Mouse (Mus musculus) heart, embryonic 15.5 days (tissue): ENCODE data around the gene Ankrd50. TPM values are rescaled to one million over a fixed set of nuclear protein-coding genes. Genes with fewer than 3 reads are reported as not detected.

Source experiments
- ATAC-seq: fragments of 200-750 bp; cut with Nextera tagmentation; replicated peaks from 2 replicates; pipeline ENCODE4 v1.8.0; 2017; ENCODE audit warnings: low read depth, moderate TSS enrichment; ENCODE audit not compliant: insufficient number of reproducible peaks, insufficient read depth, low FRiP score
- H3K27ac ChIP-seq: fragments of 300-500 bp; sonication (generic); 2 replicates; pipeline ENCODE4 v1.5.1; 2015; ENCODE audit warnings: mild to moderate bottlenecking, inconsistent platforms
- H3K27me3 ChIP-seq: fragments of 300-500 bp; sonication (generic); 2 replicates; pipeline ENCODE4 v1.6.1; 2015; ENCODE audit warnings: inconsistent platforms
- H3K36me3 ChIP-seq: fragments of 300-500 bp; sonication (generic); 2 replicates; pipeline ENCODE4 v1.6.1; 2015; ENCODE audit warnings: mild to moderate bottlenecking, inconsistent platforms
- H3K4me1 ChIP-seq: fragments of 300-500 bp; sonication (generic); replicated peaks from 2 replicates; pipeline ENCODE4 v1.6.1; 2015; ENCODE audit warnings: inconsistent platforms
- H3K4me2 ChIP-seq: fragments of 300-500 bp; sonication (generic); 2 replicates; pipeline ENCODE4 v1.6.1; 2015; ENCODE audit warnings: inconsistent platforms, mild to moderate bottlenecking, moderate library complexity
- H3K4me3 ChIP-seq: fragments of 300-500 bp; sonication (generic); 2 replicates; pipeline ENCODE4 v1.5.1; 2015; ENCODE audit warnings: mild to moderate bottlenecking, inconsistent platforms
- H3K9ac ChIP-seq: fragments of 300-500 bp; sonication (generic); 2 replicates; pipeline ENCODE4 v1.6.1; 2015; ENCODE audit warnings: mild to moderate bottlenecking, inconsistent platforms
- H3K9me3 ChIP-seq: fragments of 300-500 bp; sonication (generic); replicated peaks from 2 replicates; pipeline ENCODE4 v1.6.1; 2016; ENCODE audit warnings: inconsistent platforms
- WGBS: fragments of 180-500 bp; shearing (Covaris S2); methylation state at CpG from one replicate; pipeline ENCODE4 v1.1.7; 2015; ENCODE audit warnings: mixed read lengths; 5-methylcytosine and 5-hydroxymethylcytosine counted together
- polyA plus RNA-seq: library from polyadenylated mRNA; unstranded; fragments of >200 nt; fragmentation: Nextera tagmentation; extraction: Ambion mirVana; gene quantifications from 2 replicates; pipeline ENCODE4 v1.2.1, GENCODE M21; 2015

Ankrd50 gene
- polyA plus RNA-seq: 13.2 and 15.1 TPM in 2 replicates

- Histone ChIP-seq H3K4me1 (peaks cover 38% of the 10 kb centered on the region), H3K4me3 (peak within 1 kb of the TSS; percentile 97), H3K36me3 (peaks cover 4% of the 10 kb centered on the region; the same call in 1 of the 2 replicates), H3K27ac (peak within 1 kb of the TSS; percentile 91), H3K4me2 (peak within 1 kb of the TSS; percentile 65), H3K9ac (peak within 1 kb of the TSS; percentile 98), H3K27me3 (no peaks in the 10 kb centered on the region), H3K9me3 (no peaks in the 10 kb centered on the region)
- WGBS: under 1% methylated on average over 79 of the region's 81 CpGs
- ATAC-seq: peak; percentile 97
These were observed at the start of gene Ankrd50 for GRCm38 (mm10) chr3:38484191-38485106. TSS of gene Ankrd50 (minus strand) at chr3:38484844.

- Histone ChIP-seq H3K36me3 (no peaks in the 10 kb centered on the region), H3K27ac (no peak overlapping the region), H3K9ac (no peak overlapping the region), H3K4me3 (no peak overlapping the region), H3K4me1 (no peaks in the 10 kb centered on the region), H3K9me3 (no peaks in the 10 kb centered on the region), H3K4me2 (no peak overlapping the region), H3K27me3 (no peaks in the 10 kb centered on the region)
- WGBS: 79% methylated on average over 6 of the region's 6 CpGs
- no peak for ATAC-seq
These were observed 49.6 kb upstream of the Ankrd50 start for GRCm38 (mm10) chr3:38534245-38534644.

- H3K36me3 ChIP-seq: no peaks in the 10 kb centered on the region
- 79% methylated on average over 2 of the region's 2 CpGs for WGBS
These were observed 35.8 kb upstream of the Ankrd50 start for GRCm38 (mm10) chr3:38520426-38520825.

GRCm38 (mm10) chr3:38519971-38520370 is 35.3 kb upstream of the Ankrd50 start:
- Histone ChIP-seq H3K4me2 (no peak overlapping the region), H3K27ac (no peak overlapping the region), H3K4me3 (no peak overlapping the region), H3K9ac (no peak overlapping the region), H3K9me3 (no peaks in the 10 kb centered on the region), H3K4me1 (no peaks in the 10 kb centered on the region), H3K36me3 (no peaks in the 10 kb centered on the region), H3K27me3 (no peaks in the 10 kb centered on the region)
- ATAC-seq: no peak
- 83% methylated on average over 3 of the region's 3 CpGs for WGBS

More at GRCm38 (mm10) chr3:38520426-38520825, 35.8 kb upstream of the Ankrd50 start:
- ATAC-seq: no peak
- Histone ChIP-seq H3K27me3 (no peaks in the 10 kb centered on the region), H3K9me3 (no peaks in the 10 kb centered on the region), H3K4me3 (no peak overlapping the region), H3K27ac (no peak overlapping the region), H3K4me2 (no peak overlapping the region), H3K9ac (no peak overlapping the region), H3K4me1 (no peaks in the 10 kb centered on the region)

GRCm38 (mm10) chr3:38503606-38504005 is 19.0 kb upstream of the Ankrd50 start:
- Histone ChIP-seq H3K4me1 (no peaks in the 10 kb centered on the region), H3K27ac (no peak overlapping the region), H3K36me3 (no peaks in the 10 kb centered on the region), H3K9me3 (no peaks in the 10 kb centered on the region), H3K4me3 (no peak overlapping the region), H3K4me2 (no peak overlapping the region), H3K9ac (no peak overlapping the region), H3K27me3 (no peaks in the 10 kb centered on the region)
- 52% methylated on average over 4 of the region's 4 CpGs for WGBS
- ATAC-seq: no peak

- no peaks in the 10 kb centered on the region for H3K9me3 ChIP-seq
- no peaks in the 10 kb centered on the region for H3K4me1 ChIP-seq
- no peaks in the 10 kb centered on the region for H3K27me3 ChIP-seq
- ATAC-seq: no peak
- H3K27ac ChIP-seq: no peak overlapping the region
- H3K36me3 ChIP-seq: no peaks in the 10 kb centered on the region
- H3K9ac ChIP-seq: no peak overlapping the region
- WGBS: 73% methylated on average over 5 of the region's 5 CpGs
- no peak overlapping the region for H3K4me3 ChIP-seq
- no peak overlapping the region for H3K4me2 ChIP-seq
These were observed 17.5 kb upstream of the Ankrd50 start for GRCm38 (mm10) chr3:38502156-38502555.

- no peaks in the 10 kb centered on the region for H3K4me1 ChIP-seq
These were observed 17.1 kb upstream of the Ankrd50 start for GRCm38 (mm10) chr3:38501739-38502138.

GRCm38 (mm10) chr3:38501316-38501715 is 16.7 kb upstream of the Ankrd50 start:
- no peak overlapping the region for H3K9ac ChIP-seq
- H3K27ac ChIP-seq: no peak overlapping the region
- no peaks in the 10 kb centered on the region for H3K9me3 ChIP-seq
- no peaks in the 10 kb centered on the region for H3K4me1 ChIP-seq
- no peak overlapping the region for H3K4me3 ChIP-seq
- H3K36me3 ChIP-seq: no peaks in the 10 kb centered on the region
- WGBS: 67% methylated on average over 5 of the region's 5 CpGs
- H3K27me3 ChIP-seq: no peaks in the 10 kb centered on the region
- ATAC-seq: no peak
- H3K4me2 ChIP-seq: no peak overlapping the region

More at GRCm38 (mm10) chr3:38501739-38502138, 17.1 kb upstream of the Ankrd50 start:
- no peaks in the 10 kb centered on the region for H3K9me3 ChIP-seq
- H3K4me2 ChIP-seq: no peak overlapping the region
- H3K27me3 ChIP-seq: no peaks in the 10 kb centered on the region
- ATAC-seq: no peak
- H3K9ac ChIP-seq: no peak overlapping the region
- H3K36me3 ChIP-seq: no peaks in the 10 kb centered on the region
- H3K27ac ChIP-seq: no peak overlapping the region
- WGBS: 90% methylated on average over 2 of the region's 2 CpGs
- H3K4me3 ChIP-seq: no peak overlapping the region

- Histone ChIP-seq H3K9ac (no peak overlapping the region), H3K4me3 (no peak overlapping the region), H3K27ac (no peak overlapping the region), H3K4me2 (no peak overlapping the region), H3K9me3 (no peaks in the 10 kb centered on the region), H3K4me1 (no peaks in the 10 kb centered on the region), H3K36me3 (no peaks in the 10 kb centered on the region), H3K27me3 (no peaks in the 10 kb centered on the region)
- no peak for ATAC-seq
- 77% methylated on average over 3 of the region's 3 CpGs for WGBS
These were observed 13.9 kb upstream of the Ankrd50 start for GRCm38 (mm10) chr3:38498561-38498960.

GRCm38 (mm10) chr3:38496795-38497385 is 12.2 kb upstream of the Ankrd50 start:
- 75% methylated on average over 3 of the region's 3 CpGs for WGBS
- H3K9me3 ChIP-seq: no peaks in the 10 kb centered on the region
- no peak overlapping the region for H3K4me2 ChIP-seq
- no peak overlapping the region for H3K9ac ChIP-seq
- H3K4me1 ChIP-seq: no peaks in the 10 kb centered on the region
- H3K4me3 ChIP-seq: no peak overlapping the region
- no peaks in the 10 kb centered on the region for H3K36me3 ChIP-seq
- H3K27me3 ChIP-seq: no peaks in the 10 kb centered on the region
- no peak overlapping the region for H3K27ac ChIP-seq
- ATAC-seq: no peak

- Histone ChIP-seq H3K9ac (no peak overlapping the region), H3K9me3 (no peaks in the 10 kb centered on the region), H3K4me1 (0 out of 2 replicates have a peak, but pooled peaks cover 2% of the 10 kb centered on the region), H3K4me2 (no peak overlapping the region), H3K4me3 (no peak overlapping the region), H3K27ac (no peak overlapping the region), H3K36me3 (no peaks in the 10 kb centered on the region), H3K27me3 (no peaks in the 10 kb centered on the region)
- 69% methylated on average over 3 of the region's 3 CpGs for WGBS
- ATAC-seq: no peak
These were observed 7.1 kb upstream of the Ankrd50 start for GRCm38 (mm10) chr3:38491702-38492101.
